Mouse (Mus musculus): ENCODE measurements around the gene Zbtb8os.

Zbtb8os gene

GRCm38 (mm10) chr4:129335216-129336074, at the start of gene Zbtb8os, which contains the start of gene Rbbp4:
Gene Zbtb8os, plus strand, starts transcription at chr4:129335695.
Gene Rbbp4, minus strand, starts transcription at chr4:129335370.
- DNase-seq (ENCODE audit: low read depth, low spot score), result peak; percentile 100

- DNase-seq (ENCODE audit: low read depth, low spot score), result no peak
These were observed 49.4 kb upstream of the Zbtb8os start for GRCm38 (mm10) chr4:129286001-129286682.

- DNase-seq (ENCODE audit: low read depth, low spot score), result no peak
These were observed 48.6 kb upstream of the Zbtb8os start for GRCm38 (mm10) chr4:129286683-129287471.

- no peak for DNase-seq (ENCODE audit: low read depth, low spot score)
These were observed 48.0 kb upstream of the Zbtb8os start, which contains the start of gene Sync for GRCm38 (mm10) chr4:129287472-129287981. Gene Sync, plus strand, starts transcription at chr4:129287617.

GRCm38 (mm10) chr4:129288067-129288466, 47.4 kb upstream of the Zbtb8os start:
- DNase-seq (ENCODE audit: low read depth, low spot score), result no peak

- DNase-seq (ENCODE audit: low read depth, low spot score), result no peak
These were observed 45.8 kb upstream of the Zbtb8os start for GRCm38 (mm10) chr4:129289671-129290070.

GRCm38 (mm10) chr4:129292831-129293230, 42.7 kb upstream of the Zbtb8os start:
- DNase-seq (ENCODE audit: low read depth, low spot score), result no peak

GRCm38 (mm10) chr4:129293702-129294101, 41.8 kb upstream of the Zbtb8os start:
- DNase-seq (ENCODE audit: low read depth, low spot score), result no peak

- DNase-seq (ENCODE audit: low read depth, low spot score), result no peak
These were observed 40.3 kb upstream of the Zbtb8os start for GRCm38 (mm10) chr4:129295188-129295587.

GRCm38 (mm10) chr4:129296066-129296465, 39.4 kb upstream of the Zbtb8os start:
- no peak for DNase-seq (ENCODE audit: low read depth, low spot score)

- DNase-seq (ENCODE audit: low read depth, low spot score), result no peak
These were observed 37.8 kb upstream of the Zbtb8os start for GRCm38 (mm10) chr4:129297724-129298123.

GRCm38 (mm10) chr4:129299121-129299520, 36.4 kb upstream of the Zbtb8os start:
- no peak for DNase-seq (ENCODE audit: low read depth, low spot score)

- DNase-seq (ENCODE audit: low read depth, low spot score), result no peak
These were observed 32.1 kb upstream of the Zbtb8os start for GRCm38 (mm10) chr4:129303401-129303800.

GRCm38 (mm10) chr4:129303816-129304215, 31.7 kb upstream of the Zbtb8os start:
- DNase-seq (ENCODE audit: low read depth, low spot score), result no peak

GRCm38 (mm10) chr4:129304306-129304705, 31.2 kb upstream of the Zbtb8os start:
- no peak for DNase-seq (ENCODE audit: low read depth, low spot score)

- DNase-seq (ENCODE audit: low read depth, low spot score), result no peak
These were observed 27.6 kb upstream of the Zbtb8os start for GRCm38 (mm10) chr4:129307936-129308335.

- no peak for DNase-seq (ENCODE audit: low read depth, low spot score)
These were observed 21.6 kb upstream of the Zbtb8os start for GRCm38 (mm10) chr4:129313886-129314285.

- no peak for DNase-seq (ENCODE audit: low read depth, low spot score)
These were observed 14.6 kb upstream of the Zbtb8os start for GRCm38 (mm10) chr4:129320876-129321275.

GRCm38 (mm10) chr4:129322042-129322441, 13.5 kb upstream of the Zbtb8os start:
- no peak for DNase-seq (ENCODE audit: low read depth, low spot score)

GRCm38 (mm10) chr4:129323491-129323890, 12.0 kb upstream of the Zbtb8os start:
- DNase-seq (ENCODE audit: low read depth, low spot score), result no peak

- DNase-seq (ENCODE audit: low read depth, low spot score), result no peak
These were observed 10.7 kb upstream of the Zbtb8os start for GRCm38 (mm10) chr4:129324756-129325155.

GRCm38 (mm10) chr4:129326191-129326590, 9.3 kb upstream of the Zbtb8os start:
- no peak for DNase-seq (ENCODE audit: low read depth, low spot score)
